Mouse (Mus musculus) liver, embryonic 15.5 days (tissue): ENCODE results near the gene Pik3ca. TPM values are rescaled to one million over a fixed set of nuclear protein-coding genes. Genes with fewer than 3 reads are reported as not detected.

Experiments used
- ATAC-seq: fragments of 200-750 bp; cut with Nextera tagmentation; 2 replicates; pipeline ENCODE4 v1.8.0; 2017; ENCODE audit warnings: moderate number of reproducible peaks, mild to moderate bottlenecking, moderate library complexity; ENCODE audit not compliant: insufficient read depth
- H3K27ac ChIP-seq: fragments of 300-500 bp; sonication (generic); replicated peaks from 2 replicates; pipeline ENCODE4 v1.5.1; 2015; ENCODE audit warnings: mild to moderate bottlenecking, inconsistent platforms
- H3K27me3 ChIP-seq: fragments of 300-500 bp; sonication (generic); 2 replicates; pipeline ENCODE4 v1.6.1; 2015; ENCODE audit warnings: mild to moderate bottlenecking, inconsistent platforms
- H3K36me3 ChIP-seq: fragments of 300-500 bp; sonication (generic); replicated peaks from 2 replicates; pipeline ENCODE4 v1.6.1; 2015; ENCODE audit warnings: moderate library complexity, mild to moderate bottlenecking, inconsistent platforms
- H3K4me1 ChIP-seq: fragments of 300-500 bp; sonication (generic); replicated peaks from 2 replicates; pipeline ENCODE4 v1.6.1; 2015; ENCODE audit warnings: inconsistent platforms
- H3K4me2 ChIP-seq: fragments of 300-500 bp; sonication (generic); 2 replicates; pipeline ENCODE4 v1.6.1; 2015; ENCODE audit warnings: moderate library complexity, mild to moderate bottlenecking, inconsistent platforms
- H3K4me3 ChIP-seq: fragments of 300-500 bp; sonication (generic); replicated peaks from 2 replicates; pipeline ENCODE4 v1.5.1; 2015; ENCODE audit warnings: mild to moderate bottlenecking, inconsistent platforms
- H3K9ac ChIP-seq: fragments of 300-500 bp; sonication (generic); 2 replicates; pipeline ENCODE4 v1.6.1; 2015; ENCODE audit warnings: moderate library complexity, mild to moderate bottlenecking, inconsistent platforms
- H3K9me3 ChIP-seq: fragments of 300-500 bp; sonication (generic); replicated peaks from 2 replicates; pipeline ENCODE4 v1.6.1; 2016; ENCODE audit warnings: inconsistent platforms
- whole genome bisulfite sequencing: fragments of 180-500 bp; shearing (Covaris S2); methylation state at CpG from one replicate; pipeline ENCODE4 v1.1.7; 2015; ENCODE audit warnings: mixed read lengths; ENCODE audit not compliant: insufficient replicate concordance; 5-methylcytosine and 5-hydroxymethylcytosine counted together
- polyA plus RNA-seq: library from polyadenylated mRNA; unstranded; fragments of >200 nt; fragmentation: Nextera tagmentation; extraction: Ambion mirVana; gene quantifications from 2 replicates; pipeline ENCODE4 v1.2.1, GENCODE M21; 2015

Pik3ca gene
- polyA plus RNA-seq, 1 experiment from 2014 or later: 2.4 TPM

- WGBS: 53% methylated on average over 11 of the region's 11 CpGs
- no peak for ATAC-seq
- no peaks in the 10 kb centered on the region for H3K9me3 ChIP-seq
- no peaks in the 10 kb centered on the region for H3K27me3 ChIP-seq
- no peak overlapping the region for H3K4me2 ChIP-seq
- H3K4me1 ChIP-seq: peaks cover 28% of the 10 kb centered on the region
- H3K36me3 ChIP-seq: no peaks in the 10 kb centered on the region
- H3K27ac ChIP-seq: no peak overlapping the region
- H3K4me3 ChIP-seq: no peak overlapping the region
- H3K9ac ChIP-seq: no peak overlapping the region
These were observed 109.1 kb downstream of the Pik3ca start for GRCm38 (mm10) chr3:32506366-32507225.

DNA sequence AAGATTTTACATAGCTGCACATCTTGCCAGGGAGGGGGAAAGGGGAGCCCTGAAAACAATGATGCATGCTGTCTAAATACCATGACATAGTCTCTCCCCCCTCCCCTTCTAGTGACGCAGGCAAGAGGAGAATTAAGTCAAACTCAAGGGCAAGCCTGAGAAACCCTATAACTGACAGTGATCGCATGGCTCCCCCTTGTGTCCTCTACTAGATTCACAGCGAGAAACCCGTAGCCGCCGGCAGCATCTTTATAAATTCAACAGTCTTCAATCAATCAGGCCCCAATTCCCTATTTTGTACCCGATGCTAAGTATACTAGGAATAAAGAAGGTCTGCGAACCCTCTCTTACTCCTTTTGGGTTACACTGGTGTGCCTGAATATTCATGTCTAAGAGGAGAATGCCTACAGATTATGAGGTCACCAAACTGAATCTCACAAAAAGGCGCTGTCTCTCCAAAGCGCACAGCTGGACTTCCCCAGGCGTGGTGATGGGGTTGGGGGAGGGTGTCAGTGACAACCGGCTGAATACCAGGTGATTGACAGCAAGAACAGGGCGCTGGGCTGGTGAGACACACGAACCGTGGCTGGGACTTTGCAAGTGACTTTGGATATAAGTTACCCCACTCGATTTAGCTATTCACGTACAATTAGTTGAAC, 111.3 kb downstream of the Pik3ca start:
- Histone ChIP-seq H3K9ac (peak overlapping the region; percentile 25; the same call in 1 of the 2 replicates), H3K9me3 (no peaks in the 10 kb centered on the region), H3K27me3 (no peaks in the 10 kb centered on the region), H3K4me1 (peaks cover 48% of the 10 kb centered on the region), H3K27ac (peak overlapping the region; percentile 41; the same call in 1 of the 2 replicates), H3K36me3 (no peaks in the 10 kb centered on the region), H3K4me2 (peak overlapping the region; percentile 95), H3K4me3 (peak overlapping the region; percentile 81)
- ATAC-seq: no peak
- 4% methylated on average over 17 of the region's 17 CpGs for WGBS

- Histone ChIP-seq H3K4me3 (peak within 1 kb of the TSS; percentile 81), H3K36me3 (peaks cover 6% of the 10 kb centered on the region), H3K27ac (peak within 1 kb of the TSS; percentile 92), H3K27me3 (no peaks in the 10 kb centered on the region), H3K9me3 (no peaks in the 10 kb centered on the region), H3K9ac (peak within 1 kb of the TSS; percentile 78), H3K4me2 (peak within 1 kb of the TSS; percentile 95), H3K4me1 (peaks cover 56% of the 10 kb centered on the region)
- ATAC-seq: peak; percentile 44
- WGBS: 13% methylated on average over 24 of the region's 24 CpGs
These were observed 112.3 kb downstream of the Pik3ca start, which contains the start of gene Zfp639 for GRCm38 (mm10) chr3:32509496-32510374. Zfp639 (plus strand) TSS chr3:32510259.

DNA sequence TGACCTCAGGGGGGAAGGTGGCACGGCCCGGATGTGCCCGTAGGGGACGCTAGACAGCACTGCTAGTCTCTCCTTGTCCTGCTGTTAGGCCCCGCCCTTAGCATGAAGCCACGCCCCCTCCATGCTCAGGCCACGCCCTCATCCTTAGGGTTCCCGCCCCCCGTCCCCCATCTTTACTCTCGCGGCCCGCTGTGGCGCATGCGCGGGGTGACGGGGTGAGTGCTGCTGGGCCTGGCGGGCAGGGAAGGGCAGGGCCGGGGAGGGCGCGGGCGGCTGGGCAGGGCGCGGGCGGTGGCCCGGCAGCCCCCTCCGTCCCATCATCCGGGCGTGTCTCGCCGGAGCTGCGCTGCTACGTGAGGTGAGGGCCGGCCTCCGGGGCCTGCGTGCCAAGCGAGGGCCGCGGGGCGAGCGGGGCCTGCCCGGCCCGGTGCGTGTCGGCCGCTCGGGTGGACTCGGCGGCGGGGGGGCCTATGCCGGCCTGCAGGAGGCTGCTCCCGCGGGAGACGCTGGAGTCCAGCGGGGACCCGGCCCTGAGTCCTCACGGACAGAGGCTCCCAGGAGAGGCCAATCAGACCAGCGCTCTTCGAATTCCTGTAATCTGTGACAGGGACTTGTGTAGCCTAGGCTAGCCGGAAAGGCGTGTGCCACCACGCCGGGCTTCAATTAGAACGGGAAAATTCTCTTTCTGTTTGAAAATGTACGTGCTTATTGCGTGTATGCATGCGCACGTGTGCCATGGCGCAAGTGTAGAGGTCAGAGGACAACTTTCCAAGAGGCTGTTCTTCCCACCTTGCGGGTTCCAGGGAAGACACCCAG, 113.1 kb downstream of the Pik3ca start:
- peak; percentile 96 for ATAC-seq
- under 1% methylated on average over 69 of the region's 69 CpGs for WGBS
- peaks cover 59% of the 10 kb centered on the region for H3K4me1 ChIP-seq
- peak overlapping the region; percentile 92 for H3K27ac ChIP-seq
- no peaks in the 10 kb centered on the region for H3K9me3 ChIP-seq
- peak overlapping the region; percentile 78 for H3K9ac ChIP-seq
- H3K36me3 ChIP-seq: peaks cover 12% of the 10 kb centered on the region
- H3K27me3 ChIP-seq: no peaks in the 10 kb centered on the region
- peak overlapping the region; percentile 95 for H3K4me2 ChIP-seq
- peak overlapping the region; percentile 81 for H3K4me3 ChIP-seq

GRCm38 (mm10) chr3:32511191-32511550, 113.7 kb downstream of the Pik3ca start:
- H3K27ac ChIP-seq: peak overlapping the region; percentile 92
- no peaks in the 10 kb centered on the region for H3K9me3 ChIP-seq
- 2% methylated on average over 13 of the region's 13 CpGs for WGBS
- peaks cover 17% of the 10 kb centered on the region for H3K36me3 ChIP-seq
- H3K27me3 ChIP-seq: no peaks in the 10 kb centered on the region
- peak overlapping the region; percentile 95 for H3K4me2 ChIP-seq
- peak overlapping the region; percentile 81 for H3K4me3 ChIP-seq
- H3K4me1 ChIP-seq: peaks cover 59% of the 10 kb centered on the region
- no peak for ATAC-seq
- peak overlapping the region; percentile 78 for H3K9ac ChIP-seq

DNA sequence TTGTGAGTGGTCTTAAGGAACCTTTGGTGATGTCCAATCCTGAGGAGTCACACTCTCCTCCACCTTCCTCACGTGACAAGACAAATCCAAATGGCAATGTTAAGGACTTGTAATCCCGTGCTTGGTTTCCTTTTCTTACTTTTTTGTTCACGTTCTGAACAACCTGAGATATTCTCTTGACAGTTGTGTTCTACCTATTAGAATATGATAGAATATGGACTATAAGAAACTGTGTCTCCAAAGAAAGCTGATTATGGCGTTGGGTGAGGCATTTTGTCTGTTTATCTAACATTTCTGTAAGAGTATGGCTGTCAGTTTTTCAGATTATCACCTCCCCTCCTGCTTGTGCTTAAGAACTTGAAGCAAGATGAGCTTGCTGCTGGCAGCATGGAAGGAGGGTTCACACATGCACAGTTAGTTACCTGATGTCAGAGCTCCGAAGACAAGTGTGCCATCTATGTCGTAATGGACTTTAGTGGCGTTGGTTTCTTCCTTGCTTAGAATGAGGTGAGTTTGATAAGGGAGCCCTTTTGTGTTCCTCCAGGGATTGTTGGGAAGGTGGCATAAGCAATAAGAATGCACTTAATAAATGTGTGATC, 115.3 kb downstream of the Pik3ca start:
- H3K27ac ChIP-seq: peak overlapping the region; percentile 92

DNA sequence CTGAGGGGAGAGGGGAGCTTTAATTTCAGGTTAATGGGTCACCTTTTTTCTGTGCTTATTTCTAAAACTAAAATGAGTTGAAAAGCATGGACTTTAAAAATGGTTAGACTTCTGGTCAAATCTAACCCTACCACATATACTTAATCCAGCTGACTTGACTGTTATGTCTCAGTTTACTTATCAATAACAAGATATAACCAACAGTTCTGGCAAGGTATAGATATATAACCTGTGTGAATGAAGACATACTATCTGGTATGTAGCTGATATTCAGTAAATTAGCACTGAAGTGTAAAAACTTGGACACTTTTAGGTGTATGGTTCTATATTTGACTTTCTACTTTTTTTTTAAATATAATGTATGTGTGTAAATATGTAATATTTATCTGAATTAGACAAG, 116.1 kb downstream of the Pik3ca start:
- ATAC-seq: no peak
- Histone ChIP-seq H3K9me3 (no peaks in the 10 kb centered on the region), H3K4me1 (peaks cover 59% of the 10 kb centered on the region), H3K27me3 (no peaks in the 10 kb centered on the region), H3K4me3 (peak overlapping the region; percentile 32), H3K9ac (0 out of 2 replicates have a peak overlapping the region, but pooled peaks have one; percentile 2), H3K4me2 (peak overlapping the region; percentile 95), H3K27ac (peak overlapping the region; percentile 92), H3K36me3 (peaks cover 40% of the 10 kb centered on the region)

More for the DNA sequence above, 115.3 kb downstream of the Pik3ca start:
- Histone ChIP-seq H3K27me3 (no peaks in the 10 kb centered on the region), H3K9me3 (no peaks in the 10 kb centered on the region), H3K4me1 (peaks cover 59% of the 10 kb centered on the region), H3K4me2 (peak overlapping the region; percentile 95), H3K4me3 (peak overlapping the region; percentile 32), H3K36me3 (peaks cover 34% of the 10 kb centered on the region), H3K9ac (0 out of 2 replicates have a peak overlapping the region, but pooled peaks have one; percentile 12)
- WGBS: 34% methylated on average over 7 of the region's 7 CpGs
- ATAC-seq: no peak

Other genes with a start within 250 kb of the Pik3ca start
- 0.50 and 0.62 TPM in 2 replicates for gene Zmat3, start 31.7 kb upstream of the Pik3ca start, polyA plus RNA-seq
- gene Kcnmb3, start 94.6 kb downstream of the Pik3ca start, polyA plus RNA-seq: not detected in 2 replicates
- 14.7 and 15.1 TPM in 2 replicates for gene Zfp639, start 112.6 kb downstream of the Pik3ca start, polyA plus RNA-seq
- gene Mfn1, start 131.8 kb downstream of the Pik3ca start, polyA plus RNA-seq: 12.5 and 13.1 TPM in 2 replicates
- gene Gnb4, start 218.9 kb downstream of the Pik3ca start, polyA plus RNA-seq: 7.7 and 8.1 TPM in 2 replicates